Mouse (Mus musculus): ENCODE measurements around the gene Brms1.

The Brms1 gene

GRCm38 (mm10) chr19:5067040-5067799 lies 26.1 kb downstream of the Brms1 start:
- no peak for DNase-seq

- peak; percentile 38 for DNase-seq
Measured at GRCm38 (mm10) chr19:5067867-5068569, 26.9 kb downstream of the Brms1 start, which contains the start of gene Cd248. Gene Cd248, plus strand, starts transcription at chr19:5068078.

GRCm38 (mm10) chr19:5068570-5069234 lies 27.5 kb downstream of the Brms1 start:
- peak; percentile 47 for DNase-seq

- DNase-seq: peak; percentile 33
Measured at GRCm38 (mm10) chr19:5069486-5069885, 28.3 kb downstream of the Brms1 start.

GRCm38 (mm10) chr19:5069978-5070377 lies 28.8 kb downstream of the Brms1 start:
- DNase-seq: peak; percentile 31

GRCm38 (mm10) chr19:5071077-5071476 lies 29.9 kb downstream of the Brms1 start:
- no peak for DNase-seq

- DNase-seq: peak; percentile 68
Measured at GRCm38 (mm10) chr19:5071545-5072369, 30.6 kb downstream of the Brms1 start.

GRCm38 (mm10) chr19:5072389-5073019 lies 31.4 kb downstream of the Brms1 start:
- DNase-seq: peak; percentile 27

- peak; percentile 46 for DNase-seq
Measured at GRCm38 (mm10) chr19:5073028-5073427, 31.9 kb downstream of the Brms1 start.

- no peak for DNase-seq
Measured at GRCm38 (mm10) chr19:5073518-5073917, 32.4 kb downstream of the Brms1 start.

GRCm38 (mm10) chr19:5079279-5079678 lies 38.1 kb downstream of the Brms1 start:
- no peak for DNase-seq

- DNase-seq: peak; percentile 59
Measured at GRCm38 (mm10) chr19:5082005-5082404, 40.9 kb downstream of the Brms1 start.

GRCm38 (mm10) chr19:5082596-5082995 lies 41.4 kb downstream of the Brms1 start:
- DNase-seq: no peak

GRCm38 (mm10) chr19:5083961-5084833 lies 43.0 kb downstream of the Brms1 start:
- peak; percentile 58 for DNase-seq

- no peak for DNase-seq
Measured at GRCm38 (mm10) chr19:5084834-5085144, 43.6 kb downstream of the Brms1 start.

GRCm38 (mm10) chr19:5085145-5085863 lies 44.1 kb downstream of the Brms1 start, which contains the start of gene Tmem151a:
Gene Tmem151a, minus strand, starts transcription at chr19:5085531.
- DNase-seq: peak; percentile 82

- peak; percentile 29 for DNase-seq
Measured at GRCm38 (mm10) chr19:5086533-5086932, 45.4 kb downstream of the Brms1 start.

- DNase-seq: peak; percentile 98
Measured at GRCm38 (mm10) chr19:5087884-5088728, 47.0 kb downstream of the Brms1 start, which contains the start of gene Yif1a. Gene Yif1a, plus strand, starts transcription at chr19:5088538.

GRCm38 (mm10) chr19:5089324-5089723 lies 48.2 kb downstream of the Brms1 start:
- peak; percentile 62 for DNase-seq
